Mouse (Mus musculus) bone marrow, adult 2 months (tissue): ENCODE measurements at regions not wholly inside any gene's neighbourhood (a gene's known extent, or its start where the extent isn't known, plus 50 kb on each side); places are given as distances from the start of the nearest gene placed in this dataset.

ENCODE experiments used
- CTCF ChIP-seq: fragments of 200-500 bp; IDR thresholded peaks from 2 replicates; pipeline ENCODE4 v1.5.1; 2011; ENCODE audit warnings: low read length, control low read depth; ENCODE audit not compliant: control insufficient read depth, insufficient read depth
- POLR2A ChIP-seq: fragments of 200-500 bp; IDR thresholded peaks from 2 replicates; pipeline ENCODE4 v1.6.1; 2011; ENCODE audit warnings: low read depth, mild to moderate bottlenecking, control low read depth, low read length, borderline replicate concordance; ENCODE audit not compliant: control insufficient read depth

- no peak for TF ChIP-seq POLR2A
- TF ChIP-seq CTCF = no peak
These were observed 50.3 kb upstream of the Acpp start for GRCm38 (mm10) chr9:104387805-104388204.
